Mouse (Mus musculus) E14TG2a.4 (cell line): ENCODE measurements at regions not wholly inside any gene's neighbourhood (a gene's known extent, or its start where the extent isn't known, plus 50 kb on each side); places are given as distances from the start of the nearest gene placed in this dataset.

Experiments used
- CTCF ChIP-seq: conservative IDR thresholded peaks from 2 replicates; pipeline ENCODE4 v1.5.1; 2014; ENCODE audit warnings: low read length
- NANOG ChIP-seq: IDR thresholded peaks from 2 replicates; pipeline ENCODE4 v1.6.1; 2014; ENCODE audit warnings: borderline replicate concordance, low read length, mixed read lengths
- POU5F1 ChIP-seq: IDR thresholded peaks from 2 replicates; pipeline ENCODE4 v1.6.1; 2014; ENCODE audit warnings: low read length, borderline replicate concordance

DNA sequence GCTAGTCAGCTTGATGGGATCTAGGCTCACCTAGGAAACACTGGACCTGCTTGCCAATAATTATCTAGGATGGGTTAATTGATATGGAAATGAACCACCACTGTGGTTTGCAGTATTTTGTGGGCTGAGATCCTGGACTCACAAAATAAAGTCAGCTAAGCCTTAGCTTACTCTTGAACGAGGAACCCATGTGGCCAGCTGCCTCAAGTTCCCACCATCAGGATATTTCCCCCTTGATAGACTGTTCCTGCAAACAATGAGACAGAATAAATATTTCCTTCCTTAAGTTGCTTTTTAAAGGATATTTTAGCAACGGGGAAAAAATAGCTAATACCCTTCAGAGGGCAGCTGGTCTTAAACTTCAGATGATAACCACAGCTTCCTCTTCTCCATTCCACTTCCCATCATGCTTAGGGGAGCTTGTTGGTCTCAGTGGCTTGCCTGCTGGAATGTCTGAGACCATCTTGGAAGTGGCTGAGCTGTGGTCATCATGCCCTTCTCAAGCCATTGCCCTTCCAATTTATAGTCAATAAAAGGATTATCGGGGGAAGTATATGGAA lies 913.7 kb upstream of the Lrrc6 start:
- no peak for TF ChIP-seq CTCF
- TF ChIP-seq POU5F1, result no peak
- TF ChIP-seq NANOG, result no peak
